Mouse (Mus musculus) lung, embryonic 16.5 days (tissue): ENCODE measurements at regions not wholly inside any gene's neighbourhood (a gene's known extent, or its start where the extent isn't known, plus 50 kb on each side); places are given as distances from the start of the nearest gene placed in this dataset.

Source experiments
- ATAC-seq: fragments of 200-750 bp; cut with Nextera tagmentation; 2 replicates; pipeline ENCODE4 v1.8.0; 2017; ENCODE audit warnings: low read depth, mild to moderate bottlenecking, moderate library complexity
- H3K27ac ChIP-seq: fragments of 300-500 bp; sonication (generic); 2 replicates; pipeline ENCODE4 v1.5.1; 2014; ENCODE audit warnings: mild to moderate bottlenecking, control low read depth, low read length
- H3K27me3 ChIP-seq: fragments of 300-500 bp; sonication (generic); 2 replicates; pipeline ENCODE4 v1.6.1; 2014; ENCODE audit warnings: low read depth, low read length, mixed read lengths; ENCODE audit not compliant: control insufficient read depth, insufficient read depth
- H3K36me3 ChIP-seq: fragments of 300-500 bp; sonication (generic); 2 replicates; pipeline ENCODE4 v1.6.1; 2014; ENCODE audit warnings: low read length; ENCODE audit not compliant: control insufficient read depth, insufficient read depth
- H3K4me1 ChIP-seq: fragments of 300-500 bp; sonication (generic); replicated peaks from 2 replicates; pipeline ENCODE4 v1.6.1; 2014; ENCODE audit warnings: low read length, mixed read lengths; ENCODE audit not compliant: control insufficient read depth, insufficient read depth
- H3K4me2 ChIP-seq: fragments of 300-500 bp; sonication (generic); 2 replicates; pipeline ENCODE4 v1.6.1; 2014; ENCODE audit warnings: low read depth, low read length, control low read depth
- H3K4me3 ChIP-seq: fragments of 300-500 bp; sonication (generic); 2 replicates; pipeline ENCODE4 v1.5.1; 2014; ENCODE audit warnings: mild to moderate bottlenecking, low read length, control low read depth
- H3K9ac ChIP-seq: fragments of 300-500 bp; sonication (generic); 2 replicates; pipeline ENCODE4 v1.6.1; 2014; ENCODE audit warnings: low read length, control low read depth
- H3K9me3 ChIP-seq: fragments of 300-500 bp; sonication (generic); 2 replicates; pipeline ENCODE4 v1.6.1; 2016; ENCODE audit warnings: low read length; ENCODE audit not compliant: control insufficient read depth
- WGBS: fragments of 180-500 bp; shearing (Covaris S2); extraction: QIAGEN DNeasy Blood & Tissue Kit; methylation state at CpG from one replicate; pipeline ENCODE4 v1.1.7; 2014; 5-methylcytosine and 5-hydroxymethylcytosine counted together

DNA sequence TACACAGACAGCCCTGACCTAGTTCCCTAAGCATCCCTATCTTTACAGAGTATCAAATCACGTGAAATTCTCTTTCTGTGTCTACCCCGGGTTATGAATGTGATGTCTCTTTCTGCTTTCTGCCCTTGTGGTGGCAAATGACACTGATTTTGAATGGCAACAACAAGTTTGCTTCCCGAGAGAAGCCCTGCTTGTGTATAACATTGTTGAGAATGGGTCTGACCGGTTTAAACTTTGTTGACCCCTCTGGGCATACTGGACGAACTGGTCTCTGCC lies 109.1 kb upstream of the Zdhhc25 start:
- Histone ChIP-seq H3K9me3 (no peaks in the 10 kb centered on the region), H3K27ac (no peak overlapping the region), H3K9ac (no peak overlapping the region), H3K36me3 (no peaks in the 10 kb centered on the region), H3K4me2 (no peak overlapping the region), H3K4me3 (no peak overlapping the region), H3K27me3 (no peaks in the 10 kb centered on the region), H3K4me1 (no peaks in the 10 kb centered on the region)
- no peak for ATAC-seq
- WGBS = 52% methylated on average over 5 of the region's 5 CpGs

DNA sequence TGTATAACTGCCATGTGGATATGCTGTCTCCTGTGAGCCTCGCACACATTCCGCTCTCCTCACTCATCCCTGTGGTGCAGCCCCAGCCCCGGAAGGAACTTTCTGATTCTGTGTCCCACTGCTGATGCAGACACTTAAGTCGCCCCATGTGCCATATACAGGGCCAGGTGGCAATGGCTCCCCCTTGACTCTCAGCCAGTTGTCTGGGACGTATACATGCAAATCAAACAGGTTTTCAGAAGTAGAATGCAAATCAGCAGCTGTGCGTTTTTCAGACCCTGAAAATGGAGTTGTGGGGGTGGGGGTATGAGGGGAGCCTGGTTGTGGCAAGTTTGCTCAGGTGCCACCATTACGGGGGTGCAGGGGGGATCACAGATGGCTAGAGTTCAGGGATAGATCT lies 102.1 kb upstream of the Zdhhc25 start:
- H3K36me3 ChIP-seq = no peaks in the 10 kb centered on the region
- H3K9ac ChIP-seq = no peak overlapping the region
- H3K27me3 ChIP-seq = no peaks in the 10 kb centered on the region
- no peak for ATAC-seq
- no peaks in the 10 kb centered on the region for H3K9me3 ChIP-seq
- H3K4me3 ChIP-seq = no peak overlapping the region
- no peak overlapping the region for H3K4me2 ChIP-seq
- H3K4me1 ChIP-seq = no peaks in the 10 kb centered on the region
- 81% methylated on average over 7 of the region's 7 CpGs for WGBS
- no peak overlapping the region for H3K27ac ChIP-seq

DNA sequence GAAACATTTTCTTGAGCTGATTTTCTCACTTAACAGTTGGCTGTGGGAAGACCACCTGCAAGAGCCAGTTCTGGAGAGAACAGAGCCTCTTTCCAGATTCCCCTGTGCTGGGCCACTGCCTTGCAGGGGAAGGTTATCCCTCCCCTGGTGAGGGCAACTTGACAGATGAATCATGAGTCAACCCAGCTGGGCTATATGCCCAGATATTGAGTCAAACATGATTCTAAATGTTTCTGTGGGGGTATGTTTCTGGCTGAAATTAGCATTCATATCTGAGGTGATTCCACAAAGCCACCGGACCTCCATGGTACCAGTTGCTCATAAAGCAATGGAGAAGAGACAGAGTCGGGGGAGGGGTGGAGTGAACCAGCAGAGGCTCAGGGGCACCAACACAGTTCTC lies 97.8 kb upstream of the Zdhhc25 start:
- no peak overlapping the region for H3K4me3 ChIP-seq
- no peak overlapping the region for H3K9ac ChIP-seq
- no peaks in the 10 kb centered on the region for H3K4me1 ChIP-seq
- H3K9me3 ChIP-seq = no peaks in the 10 kb centered on the region
- no peak overlapping the region for H3K4me2 ChIP-seq
- H3K27me3 ChIP-seq = no peaks in the 10 kb centered on the region
- no peak overlapping the region for H3K27ac ChIP-seq
- ATAC-seq = no peak
- 83% methylated on average over 2 of the region's 2 CpGs for WGBS
- no peaks in the 10 kb centered on the region for H3K36me3 ChIP-seq

DNA sequence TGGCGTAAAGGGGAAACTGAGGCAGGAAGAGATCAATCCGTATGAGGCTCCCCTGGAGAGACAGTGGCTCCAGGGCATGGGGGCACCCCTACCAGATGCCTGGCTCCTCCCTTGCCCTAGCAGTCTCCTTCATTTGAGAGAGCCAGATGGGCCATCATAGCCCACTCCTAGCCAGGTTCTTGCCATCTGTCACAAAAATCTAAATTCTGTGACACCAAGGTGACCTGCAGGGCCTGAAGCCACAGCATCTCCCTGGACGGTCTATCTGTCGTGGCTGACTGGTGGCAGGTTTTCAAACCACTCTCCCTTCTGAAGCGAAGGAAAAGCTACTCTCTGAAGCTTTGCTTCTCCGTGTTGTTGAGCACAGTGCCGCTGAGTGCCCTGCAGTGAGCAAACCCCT lies 96.2 kb upstream of the Zdhhc25 start:
- Histone ChIP-seq H3K4me1 (no peaks in the 10 kb centered on the region), H3K4me3 (no peak overlapping the region), H3K9me3 (no peaks in the 10 kb centered on the region), H3K9ac (no peak overlapping the region), H3K4me2 (no peak overlapping the region), H3K27ac (no peak overlapping the region), H3K27me3 (no peaks in the 10 kb centered on the region), H3K36me3 (no peaks in the 10 kb centered on the region)
- WGBS = 73% methylated on average over 7 of the region's 7 CpGs
- ATAC-seq = no peak

DNA sequence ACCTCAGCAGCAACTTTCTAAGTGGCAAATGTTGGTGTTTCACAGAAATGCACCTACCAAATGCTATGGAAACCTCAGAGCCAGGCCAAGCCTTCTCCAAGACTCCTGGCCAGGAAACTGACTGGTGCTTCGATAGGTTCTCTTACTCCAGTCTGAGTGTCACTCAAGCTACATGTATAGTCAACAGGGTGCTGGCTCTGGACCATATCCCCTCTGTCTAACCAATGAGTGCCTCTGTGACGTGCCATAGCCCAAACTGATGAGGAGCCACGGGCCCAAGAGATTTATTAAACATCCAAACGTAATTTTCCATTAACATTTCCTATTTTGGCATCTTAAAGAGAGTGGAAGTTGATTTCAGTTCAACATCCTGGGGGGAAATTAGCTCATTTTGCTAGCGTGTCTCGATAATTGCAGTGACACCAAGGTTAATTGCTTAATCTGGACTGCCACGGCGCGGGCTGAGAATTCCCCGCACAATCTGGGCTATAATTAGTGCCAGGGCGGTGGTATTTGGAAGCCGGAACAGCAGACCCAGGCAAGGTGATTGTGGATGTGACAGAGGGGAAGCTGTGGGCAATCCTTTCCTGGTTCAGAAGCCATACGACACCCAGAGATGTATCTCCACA lies 94.5 kb upstream of the Zdhhc25 start:
- no peak for ATAC-seq
- Histone ChIP-seq H3K36me3 (no peaks in the 10 kb centered on the region), H3K27ac (no peak overlapping the region), H3K4me2 (no peak overlapping the region), H3K4me1 (no peaks in the 10 kb centered on the region), H3K9me3 (no peaks in the 10 kb centered on the region), H3K27me3 (no peaks in the 10 kb centered on the region), H3K4me3 (no peak overlapping the region), H3K9ac (no peak overlapping the region)
- WGBS = 71% methylated on average over 13 of the region's 13 CpGs

DNA sequence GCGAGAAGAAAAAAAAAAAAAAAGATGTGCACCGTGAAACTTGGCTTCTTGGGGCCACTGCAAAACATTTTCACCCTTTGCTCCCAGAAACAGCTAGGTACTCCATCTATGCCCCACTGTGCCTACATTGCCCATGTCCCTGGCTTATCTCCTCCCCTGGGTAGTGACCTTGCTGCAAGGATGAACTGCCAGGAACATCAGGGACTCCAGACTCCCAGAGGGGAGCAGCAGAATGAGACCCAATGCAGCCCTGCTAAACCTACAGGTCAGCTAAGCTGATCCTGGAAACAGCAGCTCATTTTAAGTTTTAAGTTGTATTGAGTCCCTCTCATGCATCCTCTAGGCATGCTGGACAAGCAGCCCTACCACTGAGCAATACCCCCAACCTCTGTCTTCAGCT lies 92.2 kb upstream of the Zdhhc25 start:
- no peak for ATAC-seq
- Histone ChIP-seq H3K27ac (no peak overlapping the region), H3K9me3 (no peaks in the 10 kb centered on the region), H3K4me3 (no peak overlapping the region), H3K4me2 (no peak overlapping the region), H3K36me3 (no peaks in the 10 kb centered on the region), H3K27me3 (no peaks in the 10 kb centered on the region), H3K9ac (no peak overlapping the region), H3K4me1 (no peaks in the 10 kb centered on the region)
- WGBS = 49% methylated on average over 2 of the region's 2 CpGs

DNA sequence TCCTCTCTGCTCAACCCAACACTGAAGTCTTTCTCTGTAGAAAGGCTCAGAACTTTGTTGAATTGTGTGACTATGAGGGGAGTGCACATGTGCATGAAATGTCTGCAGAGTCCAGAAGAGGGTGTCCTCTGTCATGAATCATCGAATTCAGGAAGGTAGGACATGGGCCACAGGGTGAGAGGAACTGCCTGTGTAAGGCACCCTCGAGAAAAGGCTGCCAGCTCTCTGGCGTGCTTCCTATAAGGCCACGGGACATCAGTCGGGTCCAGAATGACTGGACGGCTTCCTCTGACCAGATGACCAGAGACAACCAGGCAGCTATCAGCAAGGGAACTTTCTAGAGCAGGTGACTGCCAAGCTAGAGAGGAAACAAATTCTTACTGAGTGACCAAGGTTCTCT lies 91.1 kb upstream of the Zdhhc25 start:
- ATAC-seq = no peak

DNA sequence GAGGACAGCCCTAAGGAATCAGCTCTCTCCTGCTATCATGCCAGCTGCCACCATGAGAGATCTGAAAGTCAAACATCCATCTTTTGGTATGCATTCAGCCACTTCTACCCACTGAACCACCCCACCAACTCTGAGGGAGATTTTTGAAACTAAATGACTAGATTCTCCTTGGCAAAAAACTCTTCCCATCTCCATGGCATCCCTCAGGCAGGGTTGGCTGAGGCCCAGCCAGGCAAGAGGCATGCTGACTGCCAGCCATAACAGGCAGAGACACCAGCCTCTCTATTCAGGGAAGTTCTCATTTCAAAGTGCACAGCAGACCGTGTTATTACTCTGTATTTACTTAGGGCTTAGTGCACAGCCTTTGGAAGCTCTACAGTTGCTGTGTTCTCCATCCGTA lies 90.5 kb upstream of the Zdhhc25 start:
- Histone ChIP-seq H3K4me2 (no peak overlapping the region), H3K9ac (no peak overlapping the region), H3K36me3 (no peaks in the 10 kb centered on the region), H3K27ac (no peak overlapping the region), H3K9me3 (no peaks in the 10 kb centered on the region), H3K4me1 (no peaks in the 10 kb centered on the region), H3K4me3 (no peak overlapping the region), H3K27me3 (no peaks in the 10 kb centered on the region)
- WGBS = 58% methylated on average over 2 of the region's 2 CpGs
- ATAC-seq = no peak

More for the DNA sequence above, 91.1 kb upstream of the Zdhhc25 start:
- H3K9ac ChIP-seq = no peak overlapping the region
- H3K27ac ChIP-seq = no peak overlapping the region
- no peaks in the 10 kb centered on the region for H3K4me1 ChIP-seq
- H3K36me3 ChIP-seq = no peaks in the 10 kb centered on the region
- H3K27me3 ChIP-seq = no peaks in the 10 kb centered on the region
- 72% methylated on average over 6 of the region's 6 CpGs for WGBS
- no peaks in the 10 kb centered on the region for H3K9me3 ChIP-seq
- no peak overlapping the region for H3K4me3 ChIP-seq
- H3K4me2 ChIP-seq = no peak overlapping the region

DNA sequence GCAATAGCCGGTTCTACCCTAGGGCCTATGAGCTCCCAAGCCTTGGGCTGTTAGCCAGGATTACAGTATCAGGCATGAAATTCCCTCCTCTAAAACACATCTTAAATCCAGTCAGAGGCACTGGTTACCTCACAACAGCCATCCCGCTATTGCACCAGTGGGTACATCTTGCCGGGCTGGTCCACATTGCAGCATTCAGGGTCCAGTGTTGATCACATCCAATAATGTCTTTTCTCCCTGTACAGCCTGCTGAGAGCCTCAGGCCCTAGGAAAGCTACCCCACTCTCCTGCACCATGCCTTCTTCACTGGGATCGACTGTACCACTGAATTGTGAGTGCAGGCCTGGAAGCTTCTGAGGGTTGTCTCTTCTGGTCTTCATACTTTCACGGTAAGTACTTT lies 86.0 kb upstream of the Zdhhc25 start:
- ATAC-seq = no peak
- Histone ChIP-seq H3K27ac (no peak overlapping the region), H3K36me3 (no peaks in the 10 kb centered on the region), H3K9me3 (no peaks in the 10 kb centered on the region), H3K9ac (no peak overlapping the region), H3K4me1 (no peaks in the 10 kb centered on the region), H3K4me2 (no peak overlapping the region), H3K4me3 (no peak overlapping the region), H3K27me3 (no peaks in the 10 kb centered on the region)
- WGBS = 88% methylated on average over 5 of the region's 5 CpGs

DNA sequence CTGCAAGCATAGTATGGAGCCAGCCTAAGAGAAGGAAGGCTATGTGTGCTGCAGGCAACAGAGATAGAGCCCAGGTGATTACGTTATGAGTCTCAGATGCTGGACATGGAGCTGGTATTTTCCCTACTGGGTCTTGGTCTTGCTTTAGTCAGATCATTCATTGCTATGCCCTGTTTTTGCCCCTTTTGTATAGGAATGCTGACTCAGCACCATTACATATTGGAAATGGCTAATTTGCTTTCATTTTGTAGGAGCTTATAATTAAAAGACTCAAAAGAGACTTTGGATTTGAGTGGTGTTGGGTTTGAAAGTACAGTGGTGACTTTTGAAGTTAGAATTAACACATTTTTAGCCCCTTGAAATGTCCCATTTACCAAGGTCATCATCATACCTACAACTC lies 68.9 kb upstream of the Zdhhc25 start:
- no peak for ATAC-seq
- 96% methylated on average over 1 of the region's 1 CpGs for whole genome bisulfite sequencing
- no peak overlapping the region for H3K4me2 ChIP-seq
- no peak overlapping the region for H3K9ac ChIP-seq
- no peaks in the 10 kb centered on the region for H3K27me3 ChIP-seq
- H3K27ac ChIP-seq = no peak overlapping the region
- H3K9me3 ChIP-seq = no peaks in the 10 kb centered on the region; the same call in 1 of the 2 replicates
- no peaks in the 10 kb centered on the region for H3K4me1 ChIP-seq
- H3K36me3 ChIP-seq = no peaks in the 10 kb centered on the region
- H3K4me3 ChIP-seq = no peak overlapping the region
